Mouse (Mus musculus) limb, embryonic 11.5 days (tissue): ENCODE data around the gene Tomm20l. TPM values are rescaled to one million over a fixed set of nuclear protein-coding genes. Genes with fewer than 3 reads are reported as not detected.
"Not testable (repeated sequence)": the region's sequence is repeated elsewhere in the genome, so short reads cannot be mapped to it uniquely, and the experiment has no call there.

Experiments used
- ATAC-seq: fragments of 200-750 bp; cut with Nextera tagmentation; 2 replicates; pipeline ENCODE4 v1.8.0; 2017; ENCODE audit warnings: low read depth; ENCODE audit not compliant: insufficient number of reproducible peaks, low FRiP score, low TSS enrichment
- DNase-seq: peaks from one replicate; pipeline ENCODE4 v3.0.0-alpha.2; 2015; ENCODE audit warnings: low spot score
- H3K27ac ChIP-seq: fragments of 300-500 bp; sonication (generic); replicated peaks from 2 replicates; pipeline ENCODE4 v1.5.1; 2014; ENCODE audit warnings: low read depth, mild to moderate bottlenecking, low read length
- H3K27me3 ChIP-seq: fragments of 300-500 bp; sonication (generic); 2 replicates; pipeline ENCODE4 v1.6.1; 2014; ENCODE audit warnings: mild to moderate bottlenecking, low read length, mixed read lengths; ENCODE audit not compliant: control insufficient read depth, insufficient read depth
- H3K36me3 ChIP-seq: fragments of 300-500 bp; sonication (generic); 2 replicates; pipeline ENCODE4 v1.6.1; 2014; ENCODE audit warnings: mild to moderate bottlenecking, low read length, moderate library complexity, mixed read lengths; ENCODE audit not compliant: control insufficient read depth, insufficient read depth
- H3K4me1 ChIP-seq: fragments of 300-500 bp; sonication (generic); 2 replicates; pipeline ENCODE4 v1.6.1; 2014; ENCODE audit warnings: low read length, mixed read lengths; ENCODE audit not compliant: control insufficient read depth, insufficient read depth
- H3K4me2 ChIP-seq: fragments of 300-500 bp; sonication (generic); 2 replicates; pipeline ENCODE4 v1.6.1; 2014; ENCODE audit warnings: low read depth, mild to moderate bottlenecking, moderate library complexity; ENCODE audit not compliant: severe bottlenecking
- H3K4me3 ChIP-seq: fragments of 300-500 bp; sonication (generic); 2 replicates; pipeline ENCODE4 v1.5.1; 2014; ENCODE audit warnings: low read depth, low read length
- H3K9ac ChIP-seq: fragments of 300-500 bp; sonication (generic); 2 replicates; pipeline ENCODE4 v1.6.1; 2014; ENCODE audit warnings: mild to moderate bottlenecking, low read length
- H3K9me3 ChIP-seq: fragments of 300-500 bp; sonication (generic); 2 replicates; pipeline ENCODE4 v1.6.1; 2016; ENCODE audit warnings: low read length; ENCODE audit not compliant: control insufficient read depth
- WGBS: fragments of 180-500 bp; shearing (Covaris S2); extraction: QIAGEN DNeasy Blood & Tissue Kit; methylation state at CpG from one replicate; pipeline ENCODE4 v1.1.7; 2014; 5-methylcytosine and 5-hydroxymethylcytosine counted together
- polyA plus RNA-seq: library from polyadenylated mRNA; unstranded; fragments of >200 nt; fragmentation: Nextera tagmentation; extraction: Ambion mirVana; gene quantifications from 2 replicates; pipeline ENCODE4 v1.2.1, GENCODE M21; 2014

The Tomm20l gene
- 0.29 TPM in 1 of 2 replicates, not detected in the other for polyA plus RNA-seq

DNA sequence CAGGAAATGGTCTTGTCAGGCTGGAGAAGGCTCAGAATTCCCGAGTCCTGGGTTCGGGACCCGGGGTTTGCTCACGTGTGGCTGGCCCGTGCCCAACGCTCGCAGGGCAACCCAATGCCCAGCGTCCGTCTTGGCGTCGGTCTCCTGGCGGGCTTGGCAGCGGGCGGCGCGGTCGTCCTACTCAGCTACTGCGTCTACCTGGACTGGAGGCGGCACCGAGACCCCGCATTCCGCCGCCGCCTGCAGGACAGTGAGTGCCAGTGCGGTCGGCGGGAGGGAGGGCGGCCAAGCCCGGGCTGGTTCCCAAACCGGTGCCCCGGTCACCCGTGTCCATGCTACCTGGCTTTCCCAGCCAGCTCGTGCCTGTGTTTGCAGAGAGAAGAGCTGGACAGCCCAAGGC, at the start of gene Tomm20l:
Gene Tomm20l, plus strand, starts transcription at position 98 of the 400 bp plus-strand sequence.
- DNase-seq, result peak; percentile 67
- no peaks in the 10 kb centered on the region for H3K4me1 ChIP-seq
- peak within 1 kb of the TSS; percentile 44 for H3K4me2 ChIP-seq
- no peak within 1 kb of the TSS for H3K9ac ChIP-seq
- no peaks in the 10 kb centered on the region for H3K36me3 ChIP-seq
- no peaks in the 10 kb centered on the region for H3K9me3 ChIP-seq
- no peak within 1 kb of the TSS for H3K27ac ChIP-seq
- no peaks in the 10 kb centered on the region for H3K27me3 ChIP-seq
- peak within 1 kb of the TSS; percentile 14; the same call in 1 of the 2 replicates for H3K4me3 ChIP-seq
- ATAC-seq, result no peak
- WGBS, result 9% methylated on average over 32 of the region's 33 CpGs

DNA sequence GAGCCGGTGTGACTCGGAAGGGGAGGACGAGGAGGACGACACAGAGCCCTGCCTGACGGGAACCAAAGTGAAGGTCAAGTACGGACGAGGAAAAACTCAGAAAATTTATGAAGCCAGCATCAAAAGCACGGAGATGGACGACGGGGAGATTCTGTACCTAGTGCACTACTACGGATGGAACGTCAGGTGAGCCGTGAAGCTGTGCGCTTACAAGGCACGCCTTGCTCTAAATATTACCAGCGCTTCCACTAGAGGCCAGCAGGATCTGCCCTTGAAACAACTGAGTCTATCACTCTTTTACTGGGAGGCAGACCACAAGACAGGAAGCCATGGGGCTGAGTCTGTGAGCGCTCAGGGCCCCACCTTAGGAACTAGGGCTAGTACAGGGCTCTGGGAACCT, 41.4 kb upstream of the Tomm20l start:
- H3K27ac ChIP-seq, result no peak overlapping the region
- no peaks in the 10 kb centered on the region for H3K9me3 ChIP-seq
- DNase-seq (no peak), ATAC-seq (no peak)
- H3K4me1 ChIP-seq, result no peaks in the 10 kb centered on the region
- 93% methylated on average over 17 of the region's 17 CpGs for WGBS
- H3K4me3 ChIP-seq, result no peak overlapping the region
- H3K4me2 ChIP-seq, result no peak overlapping the region
- H3K27me3 ChIP-seq, result no peaks in the 10 kb centered on the region
- no peak overlapping the region for H3K9ac ChIP-seq
- H3K36me3 ChIP-seq, result peaks cover 26% of the 10 kb centered on the region

DNA sequence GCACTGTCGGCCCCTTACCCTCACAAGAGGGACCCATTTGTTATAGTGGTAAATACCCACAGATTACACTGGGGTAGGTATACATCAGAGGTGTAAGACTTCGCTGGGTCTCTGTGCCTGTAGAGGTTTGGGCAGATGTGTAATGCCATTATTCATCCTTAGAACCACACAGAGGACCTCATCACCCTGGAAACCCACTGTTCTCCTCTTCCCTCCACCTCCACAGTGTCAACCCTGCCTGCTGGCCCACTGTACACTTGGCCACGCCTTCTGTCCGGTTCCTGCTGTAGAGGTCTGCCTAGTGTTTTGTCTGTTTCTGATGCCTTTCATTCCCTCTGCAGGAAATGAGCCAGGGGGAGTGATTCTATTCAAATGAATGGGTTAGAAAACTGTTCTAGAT, 39.2 kb upstream of the Tomm20l start:
- WGBS, result 93% methylated on average over 4 of the region's 4 CpGs
- no peak overlapping the region for H3K9ac ChIP-seq
- no peak for ATAC-seq

DNA sequence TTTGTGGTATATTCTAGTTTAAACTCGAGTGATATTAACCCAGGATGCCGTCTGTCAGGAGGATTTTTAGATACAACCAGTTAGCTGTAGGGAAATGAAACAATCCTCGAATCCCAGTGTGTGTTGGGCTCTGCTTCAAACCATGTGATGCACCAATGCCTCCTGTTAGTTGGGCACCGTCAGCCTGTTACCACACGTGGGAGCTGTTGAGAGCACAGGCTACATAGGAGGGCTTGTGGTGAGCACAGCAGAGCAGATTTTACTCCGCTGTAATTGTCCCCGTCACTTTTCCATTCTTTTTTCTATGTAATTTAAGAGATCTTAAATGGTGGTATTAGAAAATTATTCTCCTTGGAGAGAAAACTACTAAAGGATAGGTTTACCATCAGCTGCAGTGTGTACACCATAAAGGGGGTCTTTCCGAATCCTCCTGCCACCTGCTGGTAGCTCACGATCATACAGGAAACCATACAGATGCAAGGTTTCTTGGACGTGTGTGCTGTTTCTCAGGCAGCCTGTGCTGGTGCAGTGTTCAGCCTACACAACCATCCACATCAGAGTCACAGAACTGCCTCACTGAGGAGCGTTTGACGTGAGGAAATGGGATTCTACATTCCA, 38.0 kb upstream of the Tomm20l start:
- H3K27me3 ChIP-seq, result no peaks in the 10 kb centered on the region
- H3K4me1 ChIP-seq, result no peaks in the 10 kb centered on the region
- H3K4me3 ChIP-seq, result no peak overlapping the region
- no peak overlapping the region for H3K4me2 ChIP-seq
- ATAC-seq (no peak), DNase-seq (peak; percentile 46)
- H3K36me3 ChIP-seq, result peaks cover 27% of the 10 kb centered on the region
- no peak overlapping the region for H3K9ac ChIP-seq
- 70% methylated on average over 12 of the region's 12 CpGs for WGBS
- H3K9me3 ChIP-seq, result no peaks in the 10 kb centered on the region
- no peak overlapping the region for H3K27ac ChIP-seq

More for the DNA sequence above, 39.2 kb upstream of the Tomm20l start:
- no peak overlapping the region for H3K27ac ChIP-seq
- no peaks in the 10 kb centered on the region for H3K27me3 ChIP-seq
- H3K4me2 ChIP-seq, result no peak overlapping the region
- no peaks in the 10 kb centered on the region for H3K9me3 ChIP-seq
- no peak overlapping the region for H3K4me3 ChIP-seq
- H3K4me1 ChIP-seq, result no peaks in the 10 kb centered on the region
- H3K36me3 ChIP-seq, result peaks cover 31% of the 10 kb centered on the region
- DNase-seq, result no peak

DNA sequence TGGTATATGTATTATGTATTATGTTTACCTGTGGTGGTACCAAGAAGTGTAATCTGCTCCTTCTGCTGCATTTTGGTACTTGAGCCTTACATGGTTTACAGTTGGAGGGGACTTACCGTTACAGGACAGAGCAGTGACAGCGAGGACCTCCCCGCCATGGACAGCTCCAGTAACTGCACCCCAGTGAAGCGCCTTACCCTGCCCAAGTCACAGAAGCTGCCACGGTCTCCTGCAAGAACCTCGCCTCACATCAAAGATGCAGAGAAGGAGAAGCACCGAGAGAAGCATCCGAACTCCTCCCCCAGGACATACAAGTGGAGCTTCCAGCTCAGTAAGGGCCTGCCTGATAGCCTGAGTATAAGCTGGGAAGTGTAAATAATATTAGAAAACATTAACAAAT, 24.9 kb upstream of the Tomm20l start:
- Histone ChIP-seq H3K4me2 (no peak overlapping the region), H3K4me1 (no peaks in the 10 kb centered on the region), H3K27ac (no peak overlapping the region), H3K9me3 (no peaks in the 10 kb centered on the region), H3K27me3 (no peaks in the 10 kb centered on the region), H3K4me3 (no peak overlapping the region), H3K36me3 (no peaks in the 10 kb centered on the region), H3K9ac (no peak overlapping the region)
- WGBS, result 94% methylated on average over 8 of the region's 8 CpGs
- ATAC-seq (no peak), DNase-seq (no peak)

DNA sequence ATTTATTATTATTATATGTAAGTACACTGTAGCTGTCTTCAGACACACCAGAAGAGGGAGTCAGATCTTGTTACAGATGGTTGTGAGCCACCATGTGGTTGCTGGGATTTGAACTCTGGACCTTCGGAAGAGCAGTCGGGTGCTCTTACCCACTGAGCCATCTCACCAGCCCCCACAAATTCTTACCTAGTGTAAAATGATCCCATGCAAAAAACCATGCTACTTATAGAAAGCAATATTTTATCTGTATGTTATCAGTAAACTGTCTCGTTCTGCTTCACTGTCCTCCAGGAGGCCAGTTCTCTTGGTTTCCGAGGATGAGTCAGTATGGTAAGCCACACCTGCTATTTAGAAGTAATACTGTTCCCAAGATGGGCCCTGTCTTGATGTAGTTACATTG, 7.0 kb upstream of the Tomm20l start:
- H3K4me1 ChIP-seq, DNase-seq, H3K4me3 ChIP-seq, H3K36me3 ChIP-seq, H3K27me3 ChIP-seq, H3K9ac ChIP-seq, ATAC-seq, H3K27ac ChIP-seq, H3K4me2 ChIP-seq, H3K9me3 ChIP-seq: not testable (repeated sequence)
- whole genome bisulfite sequencing, result 94% methylated on average over 4 of the region's 4 CpGs

DNA sequence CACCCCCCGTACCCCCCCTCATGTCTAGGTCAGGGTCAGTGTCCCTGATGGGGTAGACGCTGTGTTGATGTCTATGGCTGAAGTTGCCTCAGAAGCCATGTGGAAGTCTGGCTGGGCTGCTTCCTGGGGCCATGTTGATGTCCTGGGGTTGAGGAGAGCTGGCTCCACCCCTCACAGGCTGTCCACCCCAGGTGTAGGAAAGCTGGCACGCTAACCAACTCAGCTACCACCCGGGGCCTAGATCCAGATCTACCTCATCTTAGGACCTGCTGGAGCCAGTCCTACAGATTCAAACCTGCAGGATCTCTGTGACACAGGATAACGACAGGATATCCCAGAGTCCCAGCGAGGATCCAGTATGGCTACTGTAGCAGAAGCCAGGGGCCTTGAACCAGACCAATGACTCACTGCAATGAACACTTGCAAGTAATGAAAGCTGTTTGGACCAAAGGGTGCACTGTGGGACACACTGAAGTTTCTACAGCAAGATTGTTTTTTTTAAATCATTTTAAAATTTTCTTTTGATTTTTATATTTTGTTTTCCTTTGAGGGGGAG, 3.9 kb upstream of the Tomm20l start:
- 83% methylated on average over 6 of the region's 6 CpGs for WGBS
- no peak for DNase-seq
- Histone ChIP-seq H3K4me2 (no peak overlapping the region), H3K9ac (no peak overlapping the region), H3K4me3 (no peak overlapping the region), H3K9me3 (no peaks in the 10 kb centered on the region), H3K4me1 (no peaks in the 10 kb centered on the region), H3K27me3 (no peaks in the 10 kb centered on the region), H3K36me3 (no peaks in the 10 kb centered on the region), H3K27ac (no peak overlapping the region)
- no peak for ATAC-seq

DNA sequence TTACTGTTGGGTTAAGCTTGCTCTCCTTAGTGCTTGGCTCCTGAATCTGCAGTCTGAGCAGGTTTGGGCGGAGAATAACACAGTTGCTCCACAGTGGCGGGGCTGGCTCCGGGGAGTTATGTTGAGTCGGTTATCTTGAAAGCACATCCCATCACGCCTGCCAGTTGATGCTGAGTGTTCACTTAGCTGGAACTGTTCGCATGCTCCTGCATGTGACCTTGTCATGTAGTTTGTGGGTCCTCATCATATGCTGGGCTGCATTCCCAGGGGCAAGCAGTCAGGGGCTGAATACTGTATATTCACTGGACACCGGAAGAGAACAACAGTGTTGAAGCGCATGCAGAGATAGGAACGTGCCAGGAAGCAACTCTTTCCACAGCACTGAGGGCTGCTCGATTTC, 1.8 kb downstream of the Tomm20l start:
- no peak for ATAC-seq
- DNase-seq, result no peak
- Histone ChIP-seq H3K27ac (no peak overlapping the region), H3K9me3 (no peaks in the 10 kb centered on the region), H3K4me2 (no peak overlapping the region), H3K4me3 (no peak overlapping the region), H3K27me3 (no peaks in the 10 kb centered on the region), H3K36me3 (no peaks in the 10 kb centered on the region), H3K4me1 (no peaks in the 10 kb centered on the region), H3K9ac (no peak overlapping the region)
- 87% methylated on average over 10 of the region's 10 CpGs for WGBS
